Mouse (Mus musculus) cerebellum, postnatal 25 days (tissue): ENCODE measurements around the gene Nptxr.

Experiments
- DNase-seq, 2 experiments: peaks; one replicate each; pipeline ENCODE4 v3.0.0; 2021; ENCODE audit warnings: mixed read lengths in 2 of 2

The Nptxr gene

GRCm38 (mm10) chr15:79790111-79790510 is 14.5 kb downstream of the Nptxr start:
- peak; percentile 68 to 77 for DNase-seq

DNA sequence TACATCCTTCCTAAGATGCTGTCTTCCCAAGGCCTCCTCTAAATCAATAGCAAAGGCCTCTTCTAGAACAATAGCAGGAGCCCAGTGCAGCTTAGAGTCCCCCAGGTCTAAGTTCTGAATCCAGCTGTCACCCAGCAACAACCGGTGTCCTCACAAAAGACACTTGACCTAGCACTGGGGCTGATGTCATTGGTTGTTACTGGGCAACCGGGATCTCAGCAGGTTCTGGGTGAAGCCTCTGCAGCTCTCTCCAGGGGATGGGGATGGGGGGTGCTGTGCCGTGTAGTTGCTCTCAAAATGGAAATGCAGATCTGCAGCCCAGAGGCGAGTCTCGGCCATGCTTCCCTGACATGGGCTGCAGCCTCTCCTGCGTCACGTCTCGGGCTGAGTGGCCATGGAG is 16.8 kb downstream of the Nptxr start:
- DNase-seq, result peak in 1 of 2 experiments; percentile 28

- DNase-seq, result peak; percentile 51 to 54
These were observed 19.5 kb downstream of the Nptxr start for GRCm38 (mm10) chr15:79785056-79785455.

- no peak for DNase-seq
These were observed 26.8 kb downstream of the Nptxr start, which contains the start of gene Dnal4 for GRCm38 (mm10) chr15:79777749-79778148. Dnal4 (minus strand) TSS chr15:79777849.

GRCm38 (mm10) chr15:79775662-79776061 is 28.9 kb downstream of the Nptxr start:
- DNase-seq, result no peak

DNA sequence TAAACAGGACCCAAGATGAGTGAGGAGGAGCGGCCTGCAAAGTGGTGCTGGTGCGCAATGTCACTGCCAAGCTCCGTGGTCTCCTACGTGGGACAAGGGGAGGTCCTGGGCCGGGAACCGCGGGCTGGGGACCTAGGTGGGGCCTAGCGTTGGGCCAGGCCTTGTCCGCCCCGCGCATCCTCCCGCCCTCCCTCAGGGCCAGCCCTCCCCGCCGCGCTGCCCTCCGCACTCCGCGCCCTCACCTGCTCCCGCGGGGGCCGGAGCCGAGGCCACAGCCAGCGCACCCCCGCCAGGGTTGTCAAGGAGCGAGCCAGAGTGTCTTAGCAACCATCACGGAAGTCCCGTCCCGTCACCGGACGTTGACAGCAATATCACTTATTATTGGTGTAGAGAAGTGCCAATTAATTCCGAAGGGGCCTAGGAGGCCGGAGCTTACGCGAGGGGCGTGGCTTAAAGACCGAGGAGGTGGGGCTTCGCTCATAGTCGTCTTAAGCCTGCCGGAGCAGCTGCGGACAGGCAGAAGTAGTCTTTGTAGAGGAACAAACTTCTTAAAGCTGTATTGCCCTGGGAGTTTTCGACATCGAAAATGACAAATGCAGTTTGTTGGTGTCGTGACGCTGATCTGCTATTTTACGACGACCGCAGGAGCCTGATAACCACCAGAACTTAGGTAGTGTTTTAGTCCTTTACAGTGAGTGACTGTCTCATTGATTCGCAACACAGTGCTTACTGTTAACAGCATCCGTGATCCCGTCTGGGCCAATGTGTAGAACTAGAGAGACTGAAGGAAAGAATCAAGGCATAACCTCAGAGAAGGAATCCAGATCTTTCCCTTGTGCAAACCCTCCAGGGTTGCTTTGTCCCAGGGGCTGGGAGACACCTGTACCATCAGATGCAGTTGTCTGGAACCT is 30.2 kb downstream of the Nptxr start:
- peak; percentile 93 to 97 for DNase-seq

DNA sequence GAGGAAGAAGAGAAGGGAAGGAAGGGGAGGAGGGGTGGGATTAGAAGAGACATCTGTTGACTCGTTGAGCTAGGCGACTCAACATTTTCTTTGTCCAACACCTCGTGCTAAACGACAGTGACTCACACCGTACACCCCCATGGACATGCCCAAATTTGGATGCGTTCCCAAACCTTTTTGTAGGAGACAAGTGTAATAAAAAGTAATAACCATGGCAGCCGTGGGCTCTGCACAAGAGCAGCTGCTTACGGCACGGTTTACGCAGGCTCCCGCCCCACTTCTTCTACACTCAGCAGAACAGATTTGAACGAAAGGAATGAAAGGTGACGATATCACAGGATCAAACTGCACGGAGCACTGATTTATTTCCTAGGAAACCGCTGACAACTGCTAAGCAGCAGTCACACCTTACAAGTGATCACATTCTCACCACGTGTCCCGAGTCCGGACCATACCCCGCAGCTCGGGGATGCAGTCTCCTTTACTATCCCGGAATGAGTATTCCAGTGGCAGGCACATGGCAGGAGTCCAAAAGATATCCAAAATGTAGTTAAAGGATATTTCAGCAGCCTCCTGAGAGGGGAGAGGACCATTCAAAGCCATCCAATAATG is 33.8 kb downstream of the Nptxr start:
- no peak for DNase-seq

DNA sequence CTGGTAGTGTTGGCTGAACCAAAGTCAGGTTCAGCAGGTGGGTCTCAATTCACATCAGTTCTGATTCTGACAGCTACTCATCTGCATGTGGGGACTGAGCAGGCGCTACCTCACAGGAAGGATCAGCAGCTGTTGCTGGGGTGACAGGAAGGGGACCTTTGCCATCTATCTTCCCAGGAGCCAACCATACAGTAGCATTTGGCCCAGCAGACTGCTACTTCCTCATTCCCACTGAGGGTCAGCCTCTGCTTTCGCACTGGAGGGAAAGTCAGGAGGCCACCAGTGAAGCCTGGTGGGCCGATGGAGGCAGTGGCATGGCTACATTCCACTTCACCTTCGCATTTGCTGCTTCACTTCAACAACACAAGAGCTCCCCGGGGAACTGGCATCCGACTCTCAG is 36.3 kb downstream of the Nptxr start:
- DNase-seq, result no peak

DNA sequence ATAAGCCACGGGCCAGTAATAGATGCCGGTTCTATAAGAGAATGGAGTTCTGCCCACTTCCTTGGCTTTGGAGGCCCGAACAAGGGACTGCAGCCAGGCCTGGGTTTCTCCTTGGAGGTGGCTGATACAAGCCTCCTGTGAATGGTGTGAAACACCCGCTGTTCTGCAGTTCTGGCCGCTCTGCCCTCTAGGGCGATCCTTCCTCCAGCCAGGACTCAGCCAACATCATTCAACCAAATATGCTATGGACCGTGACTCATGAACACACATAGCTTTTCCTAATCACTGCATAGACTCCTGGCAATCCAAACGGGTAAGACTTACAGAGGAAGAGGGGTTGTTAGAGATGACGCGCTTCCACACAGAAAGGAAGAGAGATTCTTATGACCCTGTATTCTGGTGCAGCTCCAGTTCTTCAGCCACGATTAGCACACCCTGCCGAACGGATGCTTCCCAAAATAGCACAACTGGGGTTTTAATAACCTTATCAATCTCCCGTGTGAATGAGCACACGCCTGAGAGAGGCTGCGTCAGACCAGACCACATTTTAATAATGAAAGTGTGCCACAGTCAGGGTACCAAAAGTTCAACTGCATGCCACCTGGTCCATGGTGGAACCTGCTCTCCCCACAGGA is 37.1 kb downstream of the Nptxr start:
- DNase-seq, result peak; percentile 66

- peak; percentile 58 to 64 for DNase-seq
These were observed 37.9 kb downstream of the Nptxr start for GRCm38 (mm10) chr15:79766586-79767071.

GRCm38 (mm10) chr15:79766168-79766567 is 38.4 kb downstream of the Nptxr start:
- DNase-seq, result peak in 1 of 2 experiments; percentile 60

GRCm38 (mm10) chr15:79765361-79765760 is 39.2 kb downstream of the Nptxr start:
- DNase-seq, result peak; percentile 78 to 82

DNA sequence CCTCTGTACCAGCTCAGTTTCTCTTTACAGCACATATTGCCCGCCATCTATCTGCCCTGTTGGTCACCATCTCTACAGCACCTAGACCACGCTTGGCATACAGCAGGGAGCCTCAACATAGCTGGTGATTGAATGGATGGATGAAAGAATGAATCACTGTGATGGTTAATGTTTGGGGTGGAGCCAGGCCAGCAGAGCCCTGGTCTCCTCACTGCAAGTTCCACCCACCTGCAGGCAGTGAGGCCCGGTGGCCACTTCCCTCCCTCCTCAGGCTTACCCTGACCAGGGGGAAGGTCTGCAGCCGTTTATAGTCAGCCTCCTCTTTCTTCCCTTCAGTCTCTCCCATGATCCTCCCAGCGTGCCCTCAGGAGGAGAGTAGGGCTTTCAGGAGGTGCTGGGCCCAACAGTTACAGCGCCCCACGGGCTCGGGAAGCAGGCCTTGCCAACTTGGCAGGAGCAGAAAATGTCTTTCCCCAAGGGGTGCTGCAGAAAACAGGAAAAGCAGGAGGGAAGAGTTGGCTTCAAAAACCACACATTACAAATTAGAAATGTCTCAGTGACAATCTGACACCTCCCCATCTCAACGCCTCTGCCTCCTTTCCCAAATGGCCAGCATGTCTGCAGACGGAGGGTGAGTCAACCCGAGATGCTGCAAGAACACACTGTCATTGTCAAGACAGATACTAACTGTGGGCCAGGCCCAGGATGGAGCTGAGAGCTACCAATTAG is 39.9 kb downstream of the Nptxr start:
- DNase-seq, result peak; percentile 77 to 80

DNA sequence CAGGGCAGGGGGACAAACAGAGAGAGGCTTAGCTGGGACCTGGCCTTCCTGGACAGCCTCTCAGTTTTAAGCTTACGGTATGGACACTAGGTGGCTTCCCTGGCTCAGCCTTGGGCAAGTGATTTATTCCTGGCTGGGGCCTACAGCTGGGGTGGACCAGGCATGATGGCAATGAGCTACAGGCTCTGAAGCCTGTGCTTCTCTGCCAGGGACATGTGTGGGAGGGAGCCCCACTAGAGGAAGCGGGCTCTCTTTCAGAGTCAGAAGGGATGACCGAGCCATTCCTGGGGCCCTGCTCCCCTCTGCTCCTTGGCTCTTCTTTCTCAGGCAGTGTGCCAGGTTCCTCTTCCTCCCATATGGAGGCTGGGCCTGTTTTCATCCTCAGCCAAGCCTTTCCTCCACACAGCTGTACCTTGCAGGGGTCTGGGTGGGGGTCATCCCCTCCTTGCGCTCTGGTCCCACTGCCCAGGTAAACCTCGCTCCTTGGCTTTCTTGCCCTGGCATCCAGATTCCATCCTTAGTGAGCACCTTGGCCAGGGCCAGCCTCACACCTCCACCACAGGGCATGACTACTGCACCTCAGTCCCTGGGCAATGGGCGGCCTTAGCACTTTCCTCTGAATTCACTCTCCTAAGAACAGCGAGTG is 40.8 kb downstream of the Nptxr start:
- peak; percentile 84 to 85 for DNase-seq

DNA sequence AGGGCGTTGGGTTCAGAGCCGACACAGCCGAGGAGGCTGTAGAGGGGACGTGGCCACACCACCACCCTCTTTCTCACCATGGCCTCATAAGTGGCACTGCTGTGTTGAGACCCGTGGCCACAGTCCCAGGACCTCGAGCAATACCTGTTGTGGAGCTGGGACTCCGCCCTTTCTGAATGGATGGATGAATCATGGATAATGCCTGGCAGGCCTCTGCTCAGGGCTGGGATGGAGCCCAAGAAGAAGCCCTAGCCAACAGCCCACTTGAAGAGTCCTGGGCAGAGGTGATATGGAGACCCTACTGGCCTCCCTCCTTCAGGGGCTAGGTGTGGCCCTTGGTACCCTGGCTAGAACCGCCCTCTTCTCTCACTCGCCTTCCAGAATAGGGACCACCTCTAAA is 41.6 kb downstream of the Nptxr start:
- no peak for DNase-seq

DNA sequence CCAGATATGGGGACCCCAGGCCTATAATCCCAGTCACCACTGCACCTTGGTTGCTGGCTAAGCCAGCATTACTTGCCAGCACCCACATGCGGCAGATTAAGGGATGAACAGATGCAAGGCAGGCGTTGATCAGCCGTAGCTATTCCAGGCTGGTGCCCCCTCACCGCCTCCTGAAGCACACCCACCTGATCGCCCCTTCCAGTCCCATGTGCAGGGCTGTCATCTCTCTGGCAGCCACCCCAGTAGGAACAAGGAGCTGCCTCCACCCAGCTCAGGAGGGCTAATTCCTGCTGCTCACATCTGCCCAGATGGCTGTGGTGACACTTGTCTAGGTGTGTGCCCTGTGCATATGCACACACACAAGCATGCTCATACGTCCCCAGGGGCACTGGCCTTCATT is 43.6 kb downstream of the Nptxr start:
- DNase-seq, result no peak

DNA sequence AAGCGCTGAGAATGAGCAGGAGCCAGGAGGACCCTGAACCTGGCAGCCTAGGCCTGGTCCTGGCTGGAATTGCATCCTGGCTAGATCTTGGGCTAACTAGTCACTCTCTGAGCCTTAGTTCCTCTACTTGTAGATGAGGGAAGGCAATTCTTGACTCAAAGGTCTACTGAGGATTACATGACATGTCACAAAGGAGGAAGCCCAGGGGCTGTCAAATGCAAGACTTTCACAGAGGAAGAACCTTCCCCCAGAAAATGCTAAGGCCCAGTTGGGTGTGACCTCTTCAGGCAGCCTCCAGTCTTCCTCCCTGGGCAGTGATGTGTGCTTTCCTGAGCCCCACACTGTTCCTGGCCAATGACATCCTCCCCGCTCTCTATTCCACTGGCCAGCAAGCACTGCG is 47.4 kb downstream of the Nptxr start:
- DNase-seq, result no peak

DNA sequence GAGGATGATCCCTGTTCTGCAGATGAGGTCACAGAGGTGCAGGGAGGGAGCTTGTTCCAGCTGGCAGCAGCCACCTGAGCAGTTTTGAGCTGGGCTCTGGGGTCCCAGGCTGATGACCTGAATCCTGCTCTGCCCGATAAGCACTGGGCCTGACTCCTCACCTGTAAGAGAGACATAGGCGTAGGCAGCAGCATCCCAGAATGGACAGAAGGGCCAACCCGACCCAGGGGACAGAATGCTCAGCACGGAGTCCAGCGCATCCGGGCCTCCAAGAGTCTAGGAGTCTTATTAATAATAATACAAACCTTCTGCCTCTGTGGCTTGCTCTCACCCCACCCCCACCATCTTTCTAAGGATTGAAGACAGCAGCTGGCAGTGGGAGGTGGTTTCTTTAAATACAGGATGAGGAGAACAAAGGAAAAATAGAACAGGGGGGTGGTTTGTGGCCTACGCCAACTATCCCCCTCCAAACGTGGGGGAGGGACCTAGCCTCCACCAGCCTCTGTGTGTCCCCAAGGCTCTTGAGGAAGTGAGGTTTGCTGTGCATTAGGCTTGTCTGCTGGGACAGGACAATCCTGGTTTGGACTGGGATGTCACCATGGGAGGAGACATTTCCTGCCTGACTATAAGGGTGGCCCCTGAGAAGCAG is 48.5 kb downstream of the Nptxr start:
- DNase-seq, result no peak

DNA sequence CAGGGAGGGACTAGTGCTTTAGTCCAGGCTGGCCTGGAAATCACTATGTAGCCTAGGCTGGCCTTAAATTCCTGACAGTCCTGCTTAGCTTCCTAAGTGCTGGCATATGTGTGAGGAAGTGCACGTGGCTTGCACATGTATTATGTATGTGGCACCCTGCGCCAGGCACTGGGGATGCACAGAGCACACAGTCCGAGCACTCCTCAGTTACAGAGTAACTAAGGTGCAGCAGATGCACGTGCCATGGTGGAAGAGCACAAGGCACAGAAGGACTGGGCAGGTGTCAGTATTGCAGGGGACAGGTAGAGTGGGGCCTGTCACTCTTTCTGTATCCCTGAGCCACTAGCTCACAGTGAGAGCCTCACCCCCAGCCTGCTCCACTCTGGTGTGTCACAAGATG is 49.4 kb downstream of the Nptxr start:
- no peak for DNase-seq

DNA sequence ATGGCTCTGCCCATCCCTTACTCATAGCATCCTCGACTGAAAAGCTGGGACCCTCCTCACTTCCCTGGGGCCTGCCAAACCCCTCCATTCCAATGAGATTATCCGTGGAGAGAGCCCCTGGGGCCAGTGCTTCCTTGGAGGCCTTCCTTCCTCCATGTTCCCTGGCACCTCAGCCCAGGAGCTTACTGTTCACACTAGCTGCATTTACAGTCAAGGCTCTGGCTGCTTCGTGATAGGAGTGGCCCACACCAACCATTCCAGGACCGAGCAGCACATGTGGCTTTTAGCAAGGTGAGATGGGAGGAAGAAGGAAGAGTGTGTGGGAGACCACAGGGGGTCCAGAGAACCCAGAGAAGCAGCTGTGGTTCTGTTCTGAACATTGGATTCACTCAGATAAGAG is 50.7 kb downstream of the Nptxr start:
- no peak for DNase-seq

GRCm38 (mm10) chr15:79753420-79753752 is 51.2 kb downstream of the Nptxr start:
- no peak for DNase-seq
